Mouse (Mus musculus) adrenal gland, adult (tissue): ENCODE measurements at regions not wholly inside any gene's neighbourhood (a gene's known extent, or its start where the extent isn't known, plus 50 kb on each side); places are given as distances from the start of the nearest gene placed in this dataset.

ENCODE experiments used
- DNase-seq, 2 experiments: peaks; one replicate each; pipeline ENCODE4 v3.0.0; 2022 to 2023; ENCODE audit warnings: low spot score in 1 of 2; ENCODE audit not compliant: inconsistent age in 2 of 2

GRCm38 (mm10) chrX:76010631-76011030, 135.6 kb upstream of the Pls3 start:
- no peak for DNase-seq

- no peak for DNase-seq
Observed at GRCm38 (mm10) chrX:75978562-75978961, 103.6 kb upstream of the Pls3 start.

GRCm38 (mm10) chrX:75974671-75975070, 99.7 kb upstream of the Pls3 start:
- no peak for DNase-seq

- peak in 1 of 2 experiments; percentile 4 for DNase-seq
Observed at GRCm38 (mm10) chrX:75949694-75950093, 74.7 kb upstream of the Pls3 start.

- no peak for DNase-seq
Observed at GRCm38 (mm10) chrX:75928903-75929302, 53.9 kb upstream of the Pls3 start.
